Mouse (Mus musculus) cerebellum, adult 11 months (tissue): ENCODE data around the gene Etnppl.

Experiments used
- DNase-seq: peaks from one replicate; pipeline ENCODE4 v3.0.0; 2022

Gene Etnppl

GRCm38 (mm10) chr3:130677671-130678460 lies 60.6 kb downstream of the Etnppl start:
- DNase-seq: no peak

DNA sequence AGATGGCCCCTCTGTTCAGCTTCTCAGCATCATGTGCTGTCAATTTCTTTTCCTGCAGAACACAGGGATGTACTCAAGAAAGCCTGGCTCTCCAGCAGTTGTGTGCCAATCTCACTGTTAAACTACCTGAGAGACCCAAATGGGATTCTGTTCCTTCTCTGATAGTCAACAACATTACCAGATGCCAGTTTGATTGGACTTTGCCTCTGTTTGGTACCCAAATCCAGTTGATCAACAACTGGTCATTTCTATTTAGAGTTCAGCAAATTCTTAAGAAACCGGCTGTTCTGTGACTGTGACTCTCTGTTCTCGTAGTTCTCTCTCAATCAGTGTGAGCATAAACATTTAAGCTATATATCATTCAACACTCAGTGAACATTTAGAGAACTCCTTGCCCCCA lies 64.0 kb downstream of the Etnppl start:
- no peak for DNase-seq

DNA sequence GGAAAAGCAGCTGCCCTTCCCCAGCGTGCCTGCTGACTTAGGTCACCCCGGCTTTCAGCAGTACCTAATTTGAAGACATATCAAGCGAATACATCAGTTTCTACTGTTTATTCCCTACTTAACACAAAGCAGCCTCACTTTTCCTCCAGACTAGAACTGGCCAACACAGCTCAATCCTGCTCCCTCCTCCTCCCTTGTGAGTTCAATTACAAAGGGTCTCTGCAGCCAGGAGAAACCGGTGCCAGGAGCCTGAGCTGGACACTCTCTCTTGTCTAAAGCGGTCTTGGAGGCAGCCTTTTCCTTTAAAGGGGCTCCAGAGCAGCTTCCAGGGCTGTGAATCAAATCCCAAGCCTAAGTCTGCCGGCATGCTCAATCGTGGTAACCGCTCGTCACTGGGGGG lies 64.9 kb downstream of the Etnppl start:
- no peak for DNase-seq

DNA sequence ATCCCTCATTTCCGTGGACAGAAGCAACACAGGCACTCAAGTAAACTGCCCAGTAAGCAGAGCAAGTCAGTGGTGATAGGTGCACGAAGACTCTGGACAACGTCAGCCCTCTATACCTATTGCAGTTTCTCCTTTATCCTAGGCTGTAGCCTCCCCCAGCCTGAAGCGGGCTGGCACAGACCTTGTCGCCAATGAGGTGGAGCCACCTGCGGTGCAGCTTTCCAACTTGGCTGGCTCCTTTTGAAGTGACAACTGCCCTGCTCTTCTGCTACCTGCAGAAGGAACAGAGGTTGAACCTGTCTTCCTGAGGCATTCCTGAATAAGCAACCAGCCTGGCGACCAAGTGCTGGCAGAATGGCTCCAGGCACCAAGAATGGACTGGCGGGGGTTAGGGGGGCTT lies 66.6 kb downstream of the Etnppl start:
- no peak for DNase-seq

DNA sequence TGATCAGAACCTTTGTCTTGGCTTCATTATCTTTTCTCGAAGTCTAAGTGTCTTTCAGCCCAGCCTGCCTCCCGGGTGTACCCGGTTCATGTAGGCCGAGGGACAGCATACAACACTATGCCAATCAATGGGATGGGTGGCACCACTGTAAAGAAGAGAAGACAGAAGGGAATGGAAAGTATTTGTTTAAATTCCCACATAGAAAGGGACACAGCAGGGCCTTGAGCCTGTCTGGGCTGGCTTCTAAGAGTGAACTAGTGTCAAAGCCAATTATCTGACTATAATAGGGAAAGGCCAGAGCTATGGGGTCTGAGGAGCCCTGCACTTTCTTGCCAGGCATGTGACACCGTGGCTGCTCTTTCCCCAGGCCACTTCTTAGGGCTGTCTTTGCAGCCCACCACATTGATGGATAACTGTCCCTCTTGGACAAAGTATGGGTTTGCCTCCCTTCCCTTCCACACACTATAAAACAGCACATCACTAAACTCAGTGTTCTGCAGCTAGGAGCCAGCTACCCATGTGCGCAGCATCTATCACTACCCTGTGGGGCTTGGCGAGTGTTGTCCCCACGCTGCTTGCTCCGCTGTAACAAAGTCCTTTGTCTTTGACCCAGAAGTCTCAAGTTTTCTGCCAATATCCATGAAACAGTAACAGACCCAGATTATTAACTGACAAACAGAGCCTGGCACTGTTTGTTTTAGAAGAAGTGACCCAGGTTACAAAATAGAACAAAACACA lies 67.2 kb downstream of the Etnppl start:
- DNase-seq: no peak

DNA sequence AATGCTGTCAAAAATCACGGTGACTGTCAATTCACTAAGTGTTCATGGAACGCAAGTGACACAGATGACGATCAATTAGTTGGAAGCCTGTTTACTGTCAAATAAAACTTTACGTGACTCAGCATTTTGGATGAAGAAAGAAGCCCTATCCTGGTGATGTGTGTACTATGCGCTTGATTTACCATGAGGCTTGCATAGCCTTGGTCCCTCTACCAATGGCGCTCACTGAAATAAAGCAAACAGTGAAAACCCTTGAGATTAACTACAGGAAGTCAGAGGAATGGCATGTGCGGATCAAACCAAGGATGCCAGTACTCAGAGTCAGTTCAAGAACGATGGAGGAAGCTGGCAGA lies 67.7 kb downstream of the Etnppl start:
- DNase-seq: no peak

GRCm38 (mm10) chr3:130687051-130687450 lies 69.8 kb downstream of the Etnppl start:
- DNase-seq: no peak
